Mouse (Mus musculus) cerebellum, adult 11-12 months (tissue): Measurements from ENCODE around the gene Brcc3.
A peak's percentile ranks its signal among the peaks of the same experiment; 100 is the strongest.

ENCODE experiments used
- DNase-seq: peaks from one replicate; pipeline ENCODE4 v3.0.0; 2022

Brcc3 gene

GRCm38 (mm10) chrX:75415936-75416785 is at the start of gene Brcc3, which contains the start of the genes Cmc4 and Mtcp1:
Brcc3 (plus strand) TSS chrX:75416628.
Cmc4 (minus strand) TSS chrX:75416584.
Mtcp1 (minus strand) TSS chrX:75416588.
- DNase-seq = peak; percentile 91

DNA sequence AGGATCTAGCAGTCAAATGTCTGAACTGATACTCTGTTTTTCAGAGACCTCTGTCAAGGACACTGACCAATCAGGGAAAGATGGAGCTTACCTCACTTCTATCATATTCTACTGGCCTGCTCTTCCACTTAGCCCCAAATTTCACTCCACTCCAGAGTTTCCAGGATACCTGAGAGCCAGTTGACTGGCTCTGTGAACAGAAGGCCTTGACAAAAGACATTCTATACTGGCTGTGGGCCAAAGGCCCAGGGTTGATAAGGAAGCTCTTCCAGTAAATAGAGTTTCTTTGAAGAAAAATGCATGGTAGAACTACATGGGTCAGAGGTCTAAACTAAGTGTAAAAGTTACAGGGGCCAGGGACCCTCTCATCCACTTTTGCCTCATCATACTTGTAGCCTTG is 46.2 kb upstream of the Brcc3 start:
- no peak for DNase-seq

- DNase-seq = no peak
Observed at GRCm38 (mm10) chrX:75372666-75373425, 43.6 kb upstream of the Brcc3 start.

DNA sequence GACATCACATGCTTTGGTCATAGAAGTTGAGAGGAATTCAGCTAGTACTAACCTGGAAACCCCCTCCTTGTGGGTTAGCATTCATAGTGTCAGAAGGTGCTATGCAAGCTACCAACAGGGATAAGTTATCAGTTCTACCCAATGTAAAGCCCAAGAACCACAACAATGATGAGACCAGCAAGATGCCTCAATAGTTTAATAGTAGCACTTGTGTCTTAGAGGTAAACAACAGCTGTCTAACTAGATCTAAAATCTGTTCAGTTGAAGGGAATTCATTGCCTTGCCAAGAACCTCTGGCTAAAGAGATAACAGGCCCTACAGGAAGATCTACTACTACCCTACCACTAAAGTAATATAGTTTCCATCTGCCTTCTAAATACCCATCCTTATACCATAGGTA is 39.6 kb upstream of the Brcc3 start:
- no peak for DNase-seq

DNA sequence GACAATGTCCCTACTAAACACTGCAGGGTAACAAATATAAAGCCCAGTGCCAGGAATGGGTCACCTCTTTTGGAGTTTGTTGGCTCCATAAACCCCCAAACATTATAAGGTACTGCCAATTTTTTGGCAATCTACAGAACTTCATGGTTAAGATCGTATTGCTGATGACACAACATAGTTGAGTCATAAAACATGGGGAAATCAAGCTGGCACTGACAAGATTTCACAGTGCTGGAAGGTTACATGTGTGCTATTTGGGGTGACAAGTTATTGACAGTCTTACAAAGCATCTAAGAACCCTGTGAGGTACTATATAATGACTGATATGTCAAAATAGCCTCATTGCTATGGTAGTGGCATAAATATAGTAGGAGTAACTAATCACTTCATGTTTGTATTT is 35.3 kb upstream of the Brcc3 start:
- no peak for DNase-seq

DNA sequence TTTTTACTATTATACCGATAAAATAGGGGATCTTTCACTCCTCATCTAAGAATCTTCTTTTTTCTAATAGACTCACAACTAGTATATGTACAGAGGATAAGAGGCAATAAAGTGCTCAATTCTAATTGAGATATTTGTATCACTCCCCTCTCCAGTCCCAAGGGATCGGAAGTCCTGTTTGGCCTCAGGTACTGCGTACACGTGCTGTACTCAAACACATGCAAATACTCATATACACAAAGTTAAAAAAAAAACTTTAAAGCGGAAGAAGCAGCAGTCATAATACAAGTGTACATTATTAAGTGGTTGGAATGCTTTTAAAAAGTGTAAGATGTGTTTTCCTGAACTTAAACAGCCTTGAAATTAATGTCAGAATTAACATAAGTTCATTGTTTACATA is 34.7 kb upstream of the Brcc3 start:
- no peak for DNase-seq

- DNase-seq = peak; percentile 81
Observed at GRCm38 (mm10) chrX:75382195-75382771, 34.1 kb upstream of the Brcc3 start, which contains the start of the genes Fundc2 and F8. Fundc2 (plus strand) TSS chrX:75382399. F8 (minus strand) TSS chrX:75382615.

DNA sequence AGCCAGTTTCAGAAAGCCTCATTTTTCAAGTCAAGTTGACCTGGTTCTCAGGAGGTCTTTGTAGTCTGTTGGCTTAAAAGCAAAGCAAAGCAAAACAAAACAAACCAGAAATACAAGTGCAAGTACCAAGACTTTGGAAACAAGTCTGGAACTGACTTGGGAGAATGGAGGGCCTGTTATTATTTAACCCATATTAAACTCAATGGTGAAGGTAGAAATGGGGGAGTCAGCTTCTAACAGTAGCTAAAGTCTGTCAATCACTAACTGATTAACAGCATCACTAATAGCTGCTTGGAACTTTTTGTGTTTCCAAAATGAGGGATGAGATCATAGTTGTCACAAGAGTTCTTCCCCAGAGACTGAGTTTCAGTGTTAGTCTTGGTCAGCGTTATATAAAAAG is 17.0 kb upstream of the Brcc3 start:
- no peak for DNase-seq

DNA sequence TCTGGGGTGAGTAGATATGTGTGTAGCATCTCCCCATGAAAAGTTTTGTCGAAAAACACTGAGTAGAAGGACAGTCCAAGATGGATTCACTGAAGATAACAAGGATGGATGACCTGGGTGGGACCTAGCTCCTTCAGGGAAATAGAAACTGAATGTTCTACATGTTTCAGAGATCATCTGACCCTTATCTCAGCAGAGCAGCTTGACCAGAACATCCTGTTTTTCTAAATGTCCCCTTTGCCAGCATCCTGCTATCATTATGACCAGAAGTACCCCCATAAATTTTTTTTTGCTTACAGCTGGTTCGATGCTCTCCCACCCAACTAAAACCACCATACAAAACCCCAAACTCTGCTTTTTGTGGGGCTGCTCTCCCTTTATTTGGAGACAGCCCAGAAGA is 13.8 kb upstream of the Brcc3 start:
- DNase-seq = no peak

GRCm38 (mm10) chrX:75403350-75403749 is 13.1 kb upstream of the Brcc3 start:
- no peak for DNase-seq

DNA sequence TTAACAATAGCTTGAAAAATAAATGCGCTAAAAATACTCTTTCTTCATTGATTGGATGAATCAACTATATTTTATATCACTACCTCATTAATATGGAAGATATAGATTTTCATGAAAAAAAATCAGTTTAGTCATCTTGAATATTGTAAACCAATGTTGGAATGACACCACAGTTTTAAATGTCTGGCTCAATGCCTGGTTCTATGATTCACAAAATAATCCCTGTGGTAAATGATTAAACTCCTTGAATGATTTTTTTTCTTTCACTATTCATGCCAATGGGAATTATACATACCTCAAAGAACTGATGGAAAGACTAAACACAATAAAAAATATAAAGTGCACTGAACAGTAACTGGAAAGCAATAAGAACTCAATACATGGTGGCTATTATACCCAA is 6.7 kb upstream of the Brcc3 start:
- DNase-seq = no peak

- no peak for DNase-seq
Observed at GRCm38 (mm10) chrX:75454597-75454996, 38.2 kb downstream of the Brcc3 start.

DNA sequence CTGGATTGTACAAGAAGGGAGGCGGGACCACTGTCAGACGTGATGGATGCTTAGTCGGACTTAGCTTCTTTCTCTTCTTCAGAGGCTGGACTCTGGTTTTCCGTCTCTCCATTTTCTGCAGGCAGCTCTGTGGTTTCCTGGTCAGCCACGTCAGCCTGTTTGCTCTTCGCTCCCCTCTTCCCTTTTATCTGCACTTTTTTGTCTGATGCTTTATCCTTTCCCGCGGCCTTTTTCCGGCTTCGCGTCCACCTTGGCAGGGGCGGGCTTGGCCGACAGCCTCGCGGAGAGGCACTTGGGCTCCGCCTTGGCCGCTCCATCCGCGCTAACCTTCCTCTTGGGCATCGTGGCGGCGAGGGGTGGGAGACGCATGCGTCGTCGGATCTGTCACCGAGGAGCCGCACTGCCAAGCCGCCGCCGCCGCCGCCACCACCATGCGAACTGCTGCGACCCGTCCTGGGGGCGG is 58.8 kb downstream of the Brcc3 start:
- DNase-seq = peak; percentile 63

DNA sequence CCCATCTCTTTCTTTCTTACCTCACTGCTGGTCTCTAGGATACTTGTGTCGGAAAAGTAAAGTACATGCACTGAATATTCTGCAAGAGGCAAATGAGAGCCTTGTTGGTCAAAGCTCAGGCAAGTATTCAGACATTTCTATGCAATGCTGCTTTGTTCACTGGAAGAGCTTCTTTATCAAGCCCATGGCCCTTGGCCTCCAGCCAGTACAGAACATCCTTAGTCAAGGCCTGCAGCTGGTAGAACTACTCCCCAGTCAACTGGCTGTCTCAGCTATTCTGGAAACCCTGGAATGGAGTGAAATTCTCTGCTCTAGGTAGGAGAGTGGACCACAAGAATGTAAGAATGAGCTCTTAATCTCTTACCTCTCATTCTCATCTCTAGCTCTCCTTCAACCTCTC is 73.5 kb downstream of the Brcc3 start:
- DNase-seq = no peak
